In the genomic region with DNA sequence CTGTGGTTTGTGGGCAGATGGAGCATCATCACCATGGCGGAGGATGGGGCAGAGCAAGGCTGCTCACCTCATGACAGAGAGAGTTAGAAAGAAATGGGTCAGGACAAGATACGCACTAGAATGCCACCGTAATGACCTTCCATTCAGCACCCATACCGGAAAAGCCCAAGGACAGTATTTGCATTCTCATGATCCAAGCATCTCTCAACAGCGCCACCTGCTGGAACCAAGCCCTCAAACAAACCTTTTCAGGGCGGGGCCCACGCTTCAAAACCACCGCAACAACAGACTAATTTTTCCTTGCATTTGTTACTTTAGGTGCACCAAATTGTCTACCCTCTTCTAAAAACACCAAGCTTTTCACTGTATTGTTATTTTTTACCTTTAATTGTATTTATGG, we compare ENCODE assay signal across 8 mouse cellular contexts. TPM values are rescaled to one million over a fixed set of nuclear protein-coding genes. Genes with fewer than 3 reads are reported as not detected.
DNase-seq lines count a peak whose midpoint lies in the region; ATAC-seq lines count a peak whose summit lies in the region.

No protein-coding gene starts in this region.

- no peaks in the 10 kb centered on the region for H3K36me3 ChIP-seq in midbrain, embryonic 10.5 days
- H3K36me3 ChIP-seq in midbrain, embryonic 16.5 days (ENCODE audit: control insufficient read depth, insufficient read depth, low read length), result no peaks in the 10 kb centered on the region
- H3K36me3 ChIP-seq in limb, embryonic 11.5 days (ENCODE audit: control insufficient read depth, insufficient read depth, low read length), result no peaks in the 10 kb centered on the region

- whole genome bisulfite sequencing in midbrain, embryonic 10.5 days, result 57% methylated on average over 8 of the region's 8 CpGs
- 53% methylated on average over 8 of the region's 8 CpGs for WGBS in midbrain, embryonic 16.5 days
- WGBS in limb, embryonic 11.5 days, result 52% methylated on average over 8 of the region's 8 CpGs

- no peak overlapping the region for H3K4me3 ChIP-seq in midbrain, embryonic 10.5 days
- H3K4me3 ChIP-seq in midbrain, embryonic 16.5 days (ENCODE audit: low read depth, low read length), result no peak overlapping the region
- no peak overlapping the region for H3K4me3 ChIP-seq in limb, embryonic 11.5 days (ENCODE audit: low read depth, low read length)

- no peak overlapping the region for H3K4me2 ChIP-seq in midbrain, embryonic 16.5 days (ENCODE audit: low read length)
- H3K4me2 ChIP-seq in limb, embryonic 11.5 days (ENCODE audit: low read depth, severe bottlenecking), result no peak overlapping the region

- no peak overlapping the region for H3K9ac ChIP-seq in midbrain, embryonic 16.5 days (ENCODE audit: low read depth, low read length)
- no peak overlapping the region for H3K9ac ChIP-seq in limb, embryonic 11.5 days (ENCODE audit: low read length)

- intact Hi-C loops in heart, postnatal 10 days (cut with DNase I), result no loop called here

- no peak overlapping the region for H3K27ac ChIP-seq in midbrain, embryonic 10.5 days (replicated peaks)
- H3K27ac ChIP-seq in midbrain, embryonic 16.5 days (ENCODE audit: low read length), result no peak overlapping the region
- no peak overlapping the region for H3K27ac ChIP-seq in limb, embryonic 11.5 days (replicated peaks; ENCODE audit: low read depth, low read length)

- H3K27me3 ChIP-seq in midbrain, embryonic 10.5 days (ENCODE audit: low read depth, poor library complexity, severe bottlenecking), result no peaks in the 10 kb centered on the region
- H3K27me3 ChIP-seq in midbrain, embryonic 16.5 days (ENCODE audit: control insufficient read depth, insufficient read depth, low read depth, low read length), result no peaks in the 10 kb centered on the region
- H3K27me3 ChIP-seq in limb, embryonic 11.5 days (ENCODE audit: control insufficient read depth, insufficient read depth, low read length), result no peaks in the 10 kb centered on the region

- DNase-seq in midbrain, embryonic 10.5 days (ENCODE audit: low spot score), result peak; percentile 50
- peak; percentile 71 for DNase-seq in NIH3T3 (ENCODE audit: low read depth)
- peak; percentile 33 to 54 for DNase-seq in cerebellum, adult 18-20 months
- DNase-seq in heart, postnatal 10 days, result peak; percentile 14 to 51
- peak; percentile 74 for DNase-seq in limb, embryonic 11.5 days (ENCODE audit: low spot score)
- DNase-seq in retina, postnatal 1 day, result peak; percentile 69
- no peak for DNase-seq in urinary bladder, postnatal 10 days (ENCODE audit: low spot score)

- H3K9me3 ChIP-seq in midbrain, embryonic 10.5 days (replicated peaks), result peaks cover 5% of the 10 kb centered on the region
- no peaks in the 10 kb centered on the region for H3K9me3 ChIP-seq in midbrain, embryonic 16.5 days (replicated peaks; ENCODE audit: control insufficient read depth, low read length, poor library complexity, severe bottlenecking)
- no peaks in the 10 kb centered on the region for H3K9me3 ChIP-seq in limb, embryonic 11.5 days (ENCODE audit: control insufficient read depth, low read length)

- H3K4me1 ChIP-seq in midbrain, embryonic 10.5 days, result no peaks in the 10 kb centered on the region
- H3K4me1 ChIP-seq in midbrain, embryonic 16.5 days (ENCODE audit: control insufficient read depth, insufficient read depth, low read length), result no peaks in the 10 kb centered on the region
- H3K4me1 ChIP-seq in limb, embryonic 11.5 days (ENCODE audit: control insufficient read depth, insufficient read depth, low read length), result no peaks in the 10 kb centered on the region

- no peak for ATAC-seq in midbrain, embryonic 16.5 days
- ATAC-seq in limb, embryonic 11.5 days (ENCODE audit: insufficient number of reproducible peaks, low FRiP score, low TSS enrichment, low read depth), result no peak

RNA-seq across cellular contexts. Expression of a gene that starts 21.6 kb away (rescaled TPM):
- 0.16 and 0.22 TPM in 2 replicates for polyA plus RNA-seq in midbrain, embryonic 10.5 days (2016; fragmentation: Nextera tagmentation; extraction: Ambion mirVana)
- polyA plus RNA-seq in midbrain, embryonic 16.5 days (2015; fragmentation: Nextera tagmentation; extraction: Ambion mirVana), result 1.7 and 1.8 TPM in 2 replicates
- not detected for total RNA-seq in heart, postnatal 10 days (2021)
- polyA plus RNA-seq in limb, embryonic 11.5 days (2014; fragmentation: Nextera tagmentation; extraction: Ambion mirVana), result not detected in 2 replicates

RNA-seq across cellular contexts. Expression of a gene that starts 38.2 kb away (rescaled TPM):
- polyA plus RNA-seq in midbrain, embryonic 10.5 days (2016; fragmentation: Nextera tagmentation; extraction: Ambion mirVana), result 5.2 and 5.7 TPM in 2 replicates
- 35.3 and 36.1 TPM in 2 replicates for polyA plus RNA-seq in midbrain, embryonic 16.5 days (2015; fragmentation: Nextera tagmentation; extraction: Ambion mirVana)
- 1 to 10 TPM; 2.4 to 3.1 TPM for total RNA-seq in heart, postnatal 10 days (2021)
- 3.3 and 3.8 TPM in 2 replicates for polyA plus RNA-seq in limb, embryonic 11.5 days (2014; fragmentation: Nextera tagmentation; extraction: Ambion mirVana)

RNA-seq across cellular contexts. Expression of a gene that starts 49.4 kb away (rescaled TPM):
- polyA plus RNA-seq in midbrain, embryonic 10.5 days (2016; fragmentation: Nextera tagmentation; extraction: Ambion mirVana), result 15.1 and 18.4 TPM in 2 replicates
- polyA plus RNA-seq in midbrain, embryonic 16.5 days (2015; fragmentation: Nextera tagmentation; extraction: Ambion mirVana), result 19.6 and 19.8 TPM in 2 replicates
- 10 to 100 TPM; 12.5 to 15.2 TPM for total RNA-seq in heart, postnatal 10 days (2021)
- 18.1 and 21.1 TPM in 2 replicates for polyA plus RNA-seq in limb, embryonic 11.5 days (2014; fragmentation: Nextera tagmentation; extraction: Ambion mirVana)
